Mouse (Mus musculus) forebrain, embryonic 15.5 days (tissue): Measurements from ENCODE around the gene Syngap1. TPM values are rescaled to one million over a fixed set of nuclear protein-coding genes. Genes with fewer than 3 reads are reported as not detected.
A peak's percentile ranks its signal among the peaks of the same experiment; 100 is the strongest.

Experiments used
- ATAC-seq: fragments of 200-750 bp; cut with Nextera tagmentation; replicated peaks from 2 replicates; pipeline ENCODE4 v1.8.0; 2017; ENCODE audit warnings: mild to moderate bottlenecking, moderate TSS enrichment, moderate library complexity
- H3K27ac ChIP-seq: fragments of 300-500 bp; sonication (generic); replicated peaks from 2 replicates; pipeline ENCODE4 v1.5.1; 2015; ENCODE audit warnings: mild to moderate bottlenecking, inconsistent platforms
- H3K27me3 ChIP-seq: fragments of 300-500 bp; sonication (generic); 2 replicates; pipeline ENCODE4 v1.6.1; 2015; ENCODE audit warnings: inconsistent platforms
- H3K36me3 ChIP-seq: fragments of 300-500 bp; sonication (generic); 2 replicates; pipeline ENCODE4 v1.6.1; 2015; ENCODE audit warnings: mild to moderate bottlenecking, inconsistent platforms
- H3K4me1 ChIP-seq: fragments of 300-500 bp; sonication (generic); 2 replicates; pipeline ENCODE4 v1.6.1; 2015; ENCODE audit warnings: inconsistent platforms
- H3K4me2 ChIP-seq: fragments of 300-500 bp; sonication (generic); replicated peaks from 2 replicates; pipeline ENCODE4 v1.6.1; 2015; ENCODE audit warnings: mild to moderate bottlenecking, inconsistent platforms
- H3K4me3 ChIP-seq: fragments of 300-500 bp; sonication (generic); 2 replicates; pipeline ENCODE4 v1.5.1; 2015; ENCODE audit warnings: mild to moderate bottlenecking, inconsistent platforms
- H3K9ac ChIP-seq: fragments of 300-500 bp; sonication (generic); replicated peaks from 2 replicates; pipeline ENCODE4 v1.6.1; 2015; ENCODE audit warnings: mild to moderate bottlenecking, inconsistent platforms
- H3K9me3 ChIP-seq: fragments of 300-500 bp; sonication (generic); 2 replicates; pipeline ENCODE4 v1.6.1; 2016; ENCODE audit warnings: inconsistent platforms
- WGBS: fragments of 180-500 bp; shearing (Covaris S2); methylation state at CpG from one replicate; pipeline ENCODE4 v1.1.7; 2015; ENCODE audit warnings: mixed read lengths; 5-methylcytosine and 5-hydroxymethylcytosine counted together
- polyA plus RNA-seq: library from polyadenylated mRNA; unstranded; fragments of >200 nt; fragmentation: Nextera tagmentation; extraction: Ambion mirVana; gene quantifications from 2 replicates; pipeline ENCODE4 v1.2.1, GENCODE M21; 2015

Gene Syngap1
- polyA plus RNA-seq, 1 experiment from 2014 or later: 6.5 TPM

GRCm38 (mm10) chr17:26950560-26951288 lies 9.7 kb downstream of the Syngap1 start:
- Histone ChIP-seq H3K9ac (peak overlapping the region; percentile 51), H3K4me2 (peak overlapping the region; percentile 87), H3K9me3 (no peaks in the 10 kb centered on the region), H3K36me3 (peaks cover 16% of the 10 kb centered on the region), H3K4me1 (peaks cover 77% of the 10 kb centered on the region), H3K4me3 (peak overlapping the region; percentile 71), H3K27me3 (no peaks in the 10 kb centered on the region), H3K27ac (peak overlapping the region; percentile 88)
- WGBS: 30% methylated on average over 7 of the region's 7 CpGs
- ATAC-seq: 0 out of 2 replicates have a peak, but pooled peaks have one; percentile 7

- H3K4me2 ChIP-seq: peak overlapping the region; percentile 87
- H3K36me3 ChIP-seq: peaks cover 23% of the 10 kb centered on the region
- no peaks in the 10 kb centered on the region for H3K9me3 ChIP-seq
- H3K4me1 ChIP-seq: peaks cover 70% of the 10 kb centered on the region
- H3K9ac ChIP-seq: peak overlapping the region; percentile 51
- WGBS: 0% methylated on average over 11 of the region's 11 CpGs
- peak overlapping the region; percentile 71 for H3K4me3 ChIP-seq
- ATAC-seq: peak; percentile 66
- H3K27me3 ChIP-seq: no peaks in the 10 kb centered on the region
- H3K27ac ChIP-seq: peak overlapping the region; percentile 88
Measured at GRCm38 (mm10) chr17:26951406-26951805, 10.4 kb downstream of the Syngap1 start.

GRCm38 (mm10) chr17:26951952-26952877 lies 11.2 kb downstream of the Syngap1 start:
- Histone ChIP-seq H3K9ac (peak overlapping the region; percentile 51), H3K9me3 (no peaks in the 10 kb centered on the region), H3K4me2 (peak overlapping the region; percentile 87), H3K36me3 (peaks cover 31% of the 10 kb centered on the region), H3K27ac (peak overlapping the region; percentile 88), H3K4me3 (peak overlapping the region; percentile 71), H3K27me3 (no peaks in the 10 kb centered on the region), H3K4me1 (peaks cover 62% of the 10 kb centered on the region)
- ATAC-seq: peak; percentile 30; the same call in 1 of the 2 replicates
- 3% methylated on average over 22 of the region's 23 CpGs for WGBS

- Histone ChIP-seq H3K9me3 (no peaks in the 10 kb centered on the region), H3K4me2 (peak overlapping the region; percentile 87), H3K27me3 (no peaks in the 10 kb centered on the region), H3K9ac (peak overlapping the region; percentile 51; the same call in 1 of the 2 replicates), H3K27ac (no peak overlapping the region), H3K36me3 (peaks cover 40% of the 10 kb centered on the region), H3K4me3 (peak overlapping the region; percentile 71), H3K4me1 (peaks cover 54% of the 10 kb centered on the region)
- no peak for ATAC-seq
- WGBS: 20% methylated on average over 6 of the region's 6 CpGs
Measured at GRCm38 (mm10) chr17:26953201-26953600, 12.1 kb downstream of the Syngap1 start.

GRCm38 (mm10) chr17:26953726-26954125 lies 12.7 kb downstream of the Syngap1 start:
- WGBS: 28% methylated on average over 12 of the region's 16 CpGs

GRCm38 (mm10) chr17:26956309-26956708 lies 15.3 kb downstream of the Syngap1 start:
- H3K9ac ChIP-seq: no peak overlapping the region
- no peak overlapping the region for H3K4me3 ChIP-seq
- 87% methylated on average over 5 of the region's 5 CpGs for WGBS
- H3K27ac ChIP-seq: no peak overlapping the region
- H3K9me3 ChIP-seq: no peaks in the 10 kb centered on the region
- H3K4me1 ChIP-seq: peaks cover 28% of the 10 kb centered on the region
- H3K27me3 ChIP-seq: no peaks in the 10 kb centered on the region
- no peak for ATAC-seq
- H3K36me3 ChIP-seq: peaks cover 64% of the 10 kb centered on the region
- no peak overlapping the region for H3K4me2 ChIP-seq

More at GRCm38 (mm10) chr17:26953726-26954125, 12.7 kb downstream of the Syngap1 start:
- ATAC-seq: no peak
- Histone ChIP-seq H3K9ac (0 out of 2 replicates have a peak overlapping the region, but pooled peaks have one; percentile 13), H3K4me2 (peak overlapping the region; percentile 87), H3K36me3 (peaks cover 44% of the 10 kb centered on the region), H3K9me3 (no peaks in the 10 kb centered on the region), H3K27me3 (no peaks in the 10 kb centered on the region), H3K27ac (0 out of 2 replicates have a peak overlapping the region, but pooled peaks have one; percentile 25), H3K4me3 (peak overlapping the region; percentile 71; the same call in 1 of the 2 replicates), H3K4me1 (peaks cover 52% of the 10 kb centered on the region)

- no peak for ATAC-seq
- Histone ChIP-seq H3K4me1 (peaks cover 22% of the 10 kb centered on the region), H3K27me3 (no peaks in the 10 kb centered on the region), H3K4me2 (no peak overlapping the region), H3K27ac (no peak overlapping the region), H3K4me3 (no peak overlapping the region), H3K9me3 (no peaks in the 10 kb centered on the region), H3K36me3 (peaks cover 70% of the 10 kb centered on the region), H3K9ac (no peak overlapping the region)
- WGBS: 92% methylated on average over 18 of the region's 18 CpGs
Measured at GRCm38 (mm10) chr17:26956895-26957294, 15.8 kb downstream of the Syngap1 start.

- Histone ChIP-seq H3K27me3 (no peaks in the 10 kb centered on the region), H3K36me3 (peaks cover 79% of the 10 kb centered on the region), H3K4me1 (peaks cover 12% of the 10 kb centered on the region), H3K4me3 (no peak overlapping the region), H3K9ac (no peak overlapping the region), H3K9me3 (no peaks in the 10 kb centered on the region), H3K27ac (no peak overlapping the region), H3K4me2 (no peak overlapping the region)
- WGBS: 93% methylated on average over 5 of the region's 5 CpGs
- no peak for ATAC-seq
Measured at GRCm38 (mm10) chr17:26957872-26958271, 16.8 kb downstream of the Syngap1 start.

GRCm38 (mm10) chr17:26958880-26959279 lies 17.8 kb downstream of the Syngap1 start:
- H3K4me3 ChIP-seq: no peak overlapping the region
- H3K9ac ChIP-seq: no peak overlapping the region
- no peak for ATAC-seq
- no peak overlapping the region for H3K4me2 ChIP-seq
- 76% methylated on average over 5 of the region's 5 CpGs for WGBS
- no peaks in the 10 kb centered on the region for H3K9me3 ChIP-seq
- peaks cover 84% of the 10 kb centered on the region for H3K36me3 ChIP-seq
- H3K27ac ChIP-seq: no peak overlapping the region
- peaks cover 2% of the 10 kb centered on the region; the same call in 1 of the 2 replicates for H3K4me1 ChIP-seq
- no peaks in the 10 kb centered on the region for H3K27me3 ChIP-seq

GRCm38 (mm10) chr17:26959815-26960214 lies 18.8 kb downstream of the Syngap1 start:
- WGBS: 100% methylated on average over 4 of the region's 4 CpGs
- Histone ChIP-seq H3K9me3 (no peaks in the 10 kb centered on the region), H3K4me2 (no peak overlapping the region), H3K4me1 (no peaks in the 10 kb centered on the region), H3K27me3 (no peaks in the 10 kb centered on the region), H3K9ac (no peak overlapping the region), H3K36me3 (peaks cover 89% of the 10 kb centered on the region), H3K4me3 (no peak overlapping the region), H3K27ac (no peak overlapping the region)
- ATAC-seq: no peak

GRCm38 (mm10) chr17:26961572-26962240 lies 20.7 kb downstream of the Syngap1 start:
- no peak overlapping the region for H3K4me2 ChIP-seq
- 93% methylated on average over 21 of the region's 21 CpGs for WGBS
- no peak overlapping the region for H3K9ac ChIP-seq
- H3K27me3 ChIP-seq: no peaks in the 10 kb centered on the region
- ATAC-seq: no peak
- H3K9me3 ChIP-seq: no peaks in the 10 kb centered on the region
- H3K4me1 ChIP-seq: no peaks in the 10 kb centered on the region
- H3K4me3 ChIP-seq: no peak overlapping the region
- H3K27ac ChIP-seq: no peak overlapping the region
- H3K36me3 ChIP-seq: peaks cover 85% of the 10 kb centered on the region
